Mouse (Mus musculus) megakaryocyte, embryonic 14.5 days (primary cell): ENCODE results near the gene Sptssb.

Source experiments
- FLI1 ChIP-seq: IDR thresholded peaks from 2 replicates; pipeline ENCODE4 v1.6.1; 2012; ENCODE audit warnings: low read length, inconsistent platforms, mixed read lengths
- GATA1 ChIP-seq: IDR thresholded peaks from 3 replicates; pipeline ENCODE4 v1.6.1; 2012; ENCODE audit warnings: mixed read lengths, low read length, inconsistent platforms, borderline replicate concordance

DNA sequence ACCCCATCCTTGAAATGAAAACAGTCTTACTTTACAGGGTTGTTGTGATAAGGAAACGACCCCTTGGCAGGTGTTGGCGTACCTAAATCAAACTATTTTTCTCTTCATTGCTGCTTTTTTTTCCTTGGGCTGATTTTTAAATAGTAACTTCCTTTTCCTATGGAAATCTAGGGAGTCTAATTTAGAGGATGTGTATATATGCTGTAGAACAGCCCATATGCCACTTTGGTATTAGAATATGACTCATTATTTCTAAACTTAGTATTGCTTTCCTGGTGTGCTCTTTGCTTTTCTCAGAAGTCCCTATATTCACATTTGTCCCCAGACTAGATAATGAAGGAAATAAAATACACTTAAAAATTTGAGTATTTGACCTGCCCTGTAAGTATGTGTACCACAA lies 17.8 kb upstream of the Sptssb start:
- TF ChIP-seq GATA1 (no peak), FLI1 (no peak)
